11 mouse cellular contexts compared by ENCODE assay signal in the genomic region with DNA sequence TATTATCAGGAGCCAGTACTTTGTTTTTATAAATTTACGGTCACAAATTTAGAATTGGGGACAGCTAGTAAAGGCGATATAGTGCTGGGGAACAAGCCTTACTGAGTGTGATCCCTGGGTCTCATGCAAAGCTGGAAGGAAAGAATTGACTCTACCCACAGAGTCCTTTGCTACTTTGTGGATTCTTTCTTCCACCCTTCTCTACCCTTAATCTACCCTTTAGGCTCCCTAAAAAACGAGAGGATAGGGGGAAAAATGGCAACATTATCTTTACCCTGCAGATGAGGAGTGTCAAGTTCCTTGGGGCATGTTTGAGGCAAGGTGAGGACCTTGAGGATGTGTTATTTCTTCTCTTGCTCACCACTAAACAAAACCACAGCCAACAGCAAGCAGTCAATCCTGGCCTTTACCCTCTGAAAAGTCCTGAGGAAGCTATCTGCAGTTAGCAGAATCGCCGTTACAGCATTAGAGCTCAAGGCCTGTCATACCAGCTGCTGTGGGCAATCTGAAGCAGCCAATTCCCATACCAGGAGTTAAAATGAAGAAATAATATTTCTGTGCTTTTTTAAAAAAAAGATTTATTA. TPM values are rescaled to one million over a fixed set of nuclear protein-coding genes. Genes with fewer than 3 reads are reported as not detected.
DNase-seq lines count a peak whose midpoint lies in the region; ATAC-seq and TF ChIP-seq lines count a peak whose summit lies in the region.
"Had no signal": no experiment of that assay in that cellular context is flagged by ENCODE, and none has a peak within 500 bp of the region (broad histone marks: within the 10 kb centered on the region; RNA-seq: fewer than 3 reads in every experiment).

No protein-coding gene starts in this region.

- peaks cover 4% of the 10 kb centered on the region; the same call in 1 of the 2 replicates for H3K36me3 ChIP-seq in heart, embryonic 14.5 days (ENCODE audit: control insufficient read depth, insufficient read depth, low read length)
- H3K36me3 ChIP-seq in hindbrain, embryonic 14.5 days (replicated peaks; ENCODE audit: control insufficient read depth, insufficient read depth), result no peaks in the 10 kb centered on the region
- no peaks in the 10 kb centered on the region for H3K36me3 ChIP-seq in midbrain, embryonic 12.5 days

- no peaks in the 10 kb centered on the region for H3K27me3 ChIP-seq in heart, embryonic 14.5 days (ENCODE audit: control insufficient read depth, insufficient read depth, low read length)
- H3K27me3 ChIP-seq in hindbrain, embryonic 14.5 days (ENCODE audit: control insufficient read depth, insufficient read depth, low read length), result no peaks in the 10 kb centered on the region
- H3K27me3 ChIP-seq in midbrain, embryonic 12.5 days, result no peaks in the 10 kb centered on the region
- H3K27me3 ChIP-seq: Patski had no signal

- H3K4me1 ChIP-seq in heart, embryonic 14.5 days (ENCODE audit: control insufficient read depth in 2 of 2, insufficient read depth in 2 of 2, low read length in 2 of 2), result peaks cover 3 to 10% of the 10 kb centered on the region in 2 experiments; a peak in 3 of 4 replicates
- peaks cover 2% of the 10 kb centered on the region; the same call in 1 of the 2 replicates for H3K4me1 ChIP-seq in bone marrow, adult 2 months (ENCODE audit: control insufficient read depth, insufficient read depth, low read length)
- peaks cover 6% of the 10 kb centered on the region; the same call in 1 of the 2 replicates for H3K4me1 ChIP-seq in hindbrain, embryonic 14.5 days (replicated peaks; ENCODE audit: control insufficient read depth, insufficient read depth, low read length)
- H3K4me1 ChIP-seq in midbrain, embryonic 12.5 days, result peaks cover 10% of the 10 kb centered on the region

- intact Hi-C loops in heart, postnatal 25 days (cut with DNase I), result no loop called here

- no peak for ATAC-seq in heart, embryonic 14.5 days (ENCODE audit: insufficient number of reproducible peaks, insufficient read depth, low FRiP score, low read depth)
- no peak for ATAC-seq in hindbrain, embryonic 14.5 days (ENCODE audit: low FRiP score)
- no peak for ATAC-seq in midbrain, embryonic 12.5 days (ENCODE audit: low FRiP score, low read depth)

- H3K4me2 ChIP-seq in heart, embryonic 14.5 days (ENCODE audit: low read length), result peak overlapping the region; percentile 72
- H3K4me2 ChIP-seq in hindbrain, embryonic 14.5 days (replicated peaks), result peak overlapping the region; percentile 68
- H3K4me2 ChIP-seq in midbrain, embryonic 12.5 days (replicated peaks), result peak overlapping the region; percentile 69

- WGBS in heart, embryonic 14.5 days, result 53% methylated on average over 5 of the region's 5 CpGs
- 12% methylated on average over 5 of the region's 5 CpGs for WGBS in bone marrow, adult 2 months
- 72% methylated on average over 5 of the region's 5 CpGs for WGBS in hindbrain, embryonic 14.5 days
- WGBS in midbrain, embryonic 12.5 days, result 70% methylated on average over 5 of the region's 5 CpGs

- no peak for DNase-seq in heart, postnatal 25 days (ENCODE audit: low spot score)
- DNase-seq in hindbrain, embryonic 14.5 days (ENCODE audit: low spot score), result no peak
- DNase-seq in frontal cortex, adult 2 months (ENCODE audit: extremely low spot score in 1 of 2, low spot score in 1 of 2), result no peak
- DNase-seq in layer of hippocampus, adult 9-10 months (ENCODE audit: low spot score), result no peak
- DNase-seq in cerebellum, postnatal 14 days, result no peak
- DNase-seq: right cerebral cortex, postnatal 14 days had no signal

- H3K27ac ChIP-seq in heart, embryonic 14.5 days (replicated peaks in 1 of 2; ENCODE audit: control insufficient read depth in 1 of 2, insufficient read depth in 1 of 2, low read depth in 2 of 2, low read length in 2 of 2), result 0 out of 4 replicates have a peak overlapping the region, but pooled peaks of 1 of the 2 experiments have one; percentile 84
- peak overlapping the region; percentile 43; the same call in 1 of the 2 replicates for H3K27ac ChIP-seq in bone marrow, adult 2 months (ENCODE audit: control insufficient read depth, insufficient read depth, low read depth, low read length, poor library complexity)
- H3K27ac ChIP-seq in hindbrain, embryonic 14.5 days, result no peak overlapping the region
- H3K27ac ChIP-seq in midbrain, embryonic 12.5 days (replicated peaks), result no peak overlapping the region

- peak overlapping the region; percentile 68 to 74; a peak in 3 of 4 replicates for H3K4me3 ChIP-seq in heart, embryonic 14.5 days (ENCODE audit: control insufficient read depth in 1 of 2, insufficient read depth in 1 of 2, low read depth in 1 of 2, low read length in 2 of 2)
- H3K4me3 ChIP-seq in bone marrow, adult 2 months (replicated peaks; ENCODE audit: control insufficient read depth, low read depth, low read length), result peak overlapping the region; percentile 50
- H3K4me3 ChIP-seq in hindbrain, embryonic 14.5 days (replicated peaks; ENCODE audit: low read length), result peak overlapping the region; percentile 74
- H3K4me3 ChIP-seq in midbrain, embryonic 12.5 days, result peak overlapping the region; percentile 72

- H3K9ac ChIP-seq in heart, embryonic 14.5 days (ENCODE audit: low read length), result peak overlapping the region; percentile 89
- peak overlapping the region; percentile 81; the same call in 1 of the 2 replicates for H3K9ac ChIP-seq in hindbrain, embryonic 14.5 days
- H3K9ac ChIP-seq in midbrain, embryonic 12.5 days (replicated peaks), result peak overlapping the region; percentile 88

- H3K9me3 ChIP-seq in heart, embryonic 14.5 days (ENCODE audit: control insufficient read depth, low read length), result no peaks in the 10 kb centered on the region
- H3K9me3 ChIP-seq in hindbrain, embryonic 14.5 days (ENCODE audit: control insufficient read depth, low read length), result no peaks in the 10 kb centered on the region
- no peaks in the 10 kb centered on the region for H3K9me3 ChIP-seq in midbrain, embryonic 12.5 days

- TF ChIP-seq CTCF in bone marrow, adult 2 months (IDR thresholded peaks at IDR 0.05; ENCODE audit: control insufficient read depth, insufficient read depth, low read length), result no peak

- no peak for TF ChIP-seq POLR2A in bone marrow, adult 2 months (IDR thresholded peaks at IDR 0.05; ENCODE audit: borderline replicate concordance, control insufficient read depth, low read depth, low read length)

RNA-seq across cellular contexts. Expression of a gene that starts 1.1 kb away (rescaled TPM):
- polyA plus RNA-seq in heart, embryonic 14.5 days (2014; fragmentation: Nextera tagmentation; extraction: Ambion mirVana), result 117 and 119 TPM in 2 replicates
- 10 to 100 TPM in 1 of 2 experiments, 1 to 10 TPM in 1; 10.0 to 10.8 TPM for total RNA-seq in heart, postnatal 25 days (2021)
- polyA plus RNA-seq in bone marrow, adult 2 months (2011; ENCODE audit: insufficient read depth, insufficient read length, low replicate concordance, missing spikeins), result 82.0 and 115 TPM in 2 replicates
- 71.8 and 73.3 TPM in 2 replicates for polyA plus RNA-seq in hindbrain, embryonic 14.5 days (2014; fragmentation: Nextera tagmentation; extraction: Ambion mirVana)
- polyA plus RNA-seq in midbrain, embryonic 12.5 days (2016; fragmentation: Nextera tagmentation; extraction: Ambion mirVana), result 202 and 203 TPM in 2 replicates
- 40.5 and 42.0 TPM in 2 replicates for polyA plus RNA-seq in frontal cortex, adult 2 months (2012; rRNA removed)

RNA-seq across cellular contexts. Expression of a gene that starts 29.1 kb away (rescaled TPM):
- polyA plus RNA-seq in heart, embryonic 14.5 days (2014; fragmentation: Nextera tagmentation; extraction: Ambion mirVana), result 89.2 and 92.4 TPM in 2 replicates
- total RNA-seq in heart, postnatal 25 days (2021), result 10 to 100 TPM; 49.6 to 55.2 TPM
- polyA plus RNA-seq in bone marrow, adult 2 months (2011; ENCODE audit: insufficient read depth, insufficient read length, low replicate concordance, missing spikeins), result 8.1 and 22.2 TPM in 2 replicates
- polyA plus RNA-seq in hindbrain, embryonic 14.5 days (2014; fragmentation: Nextera tagmentation; extraction: Ambion mirVana), result 66.4 and 74.4 TPM in 2 replicates
- polyA plus RNA-seq in midbrain, embryonic 12.5 days (2016; fragmentation: Nextera tagmentation; extraction: Ambion mirVana), result 62.1 and 63.7 TPM in 2 replicates
- polyA plus RNA-seq in frontal cortex, adult 2 months (2012; rRNA removed), result 261 and 265 TPM in 2 replicates

RNA-seq across cellular contexts. Expression of a gene that starts 47.5 kb away (rescaled TPM):
- polyA plus RNA-seq in heart, embryonic 14.5 days (2014; fragmentation: Nextera tagmentation; extraction: Ambion mirVana), result 1.8 and 2.8 TPM in 2 replicates
- total RNA-seq in heart, postnatal 25 days (2021), result 1 to 10 TPM; 1.7 to 2.0 TPM
- polyA plus RNA-seq in bone marrow, adult 2 months (2011; ENCODE audit: insufficient read depth, insufficient read length, low replicate concordance, missing spikeins), result not detected in 2 replicates
- polyA plus RNA-seq in hindbrain, embryonic 14.5 days (2014; fragmentation: Nextera tagmentation; extraction: Ambion mirVana), result 2.7 and 2.8 TPM in 2 replicates
- polyA plus RNA-seq in midbrain, embryonic 12.5 days (2016; fragmentation: Nextera tagmentation; extraction: Ambion mirVana), result 2.3 and 2.6 TPM in 2 replicates
- polyA plus RNA-seq in frontal cortex, adult 2 months (2012; rRNA removed), result 0.22 and 0.29 TPM in 2 replicates
- total RNA-seq: hematopoietic stem cell, adult 5-6 weeks had no signal

RNA-seq across cellular contexts. Expression of a gene that starts 58.6 kb away (rescaled TPM):
- polyA plus RNA-seq in heart, embryonic 14.5 days (2014; fragmentation: Nextera tagmentation; extraction: Ambion mirVana), result 19.3 and 20.1 TPM in 2 replicates
- 10 to 100 TPM; 24.5 to 26.4 TPM for total RNA-seq in heart, postnatal 25 days (2021)
- polyA plus RNA-seq in bone marrow, adult 2 months (2011; ENCODE audit: insufficient read depth, insufficient read length, low replicate concordance, missing spikeins), result 7.2 and 16.9 TPM in 2 replicates
- 21.1 and 23.2 TPM in 2 replicates for polyA plus RNA-seq in hindbrain, embryonic 14.5 days (2014; fragmentation: Nextera tagmentation; extraction: Ambion mirVana)
- 23.8 and 24.0 TPM in 2 replicates for polyA plus RNA-seq in midbrain, embryonic 12.5 days (2016; fragmentation: Nextera tagmentation; extraction: Ambion mirVana)
- polyA plus RNA-seq in frontal cortex, adult 2 months (2012; rRNA removed), result 23.0 and 24.1 TPM in 2 replicates
